Mouse (Mus musculus): ENCODE data around the gene Pank4.

Gene Pank4

GRCm38 (mm10) chr4:154943323-154944039, 20.4 kb upstream of the Pank4 start:
- no peak for DNase-seq (ENCODE audit: low spot score)

- DNase-seq (ENCODE audit: low spot score), result peak; percentile 83
These were observed 19.8 kb upstream of the Pank4 start for GRCm38 (mm10) chr4:154944121-154944590.

- DNase-seq (ENCODE audit: low spot score), result peak; percentile 53
These were observed 17.6 kb upstream of the Pank4 start for GRCm38 (mm10) chr4:154946319-154946718.

GRCm38 (mm10) chr4:154948066-154948939, 15.6 kb upstream of the Pank4 start:
- DNase-seq (ENCODE audit: low spot score), result peak; percentile 46

GRCm38 (mm10) chr4:154948940-154949588, 14.9 kb upstream of the Pank4 start:
- no peak for DNase-seq (ENCODE audit: low spot score)

- DNase-seq (ENCODE audit: low spot score), result no peak
These were observed 14.3 kb upstream of the Pank4 start for GRCm38 (mm10) chr4:154949589-154949982.

- DNase-seq (ENCODE audit: low spot score), result no peak
These were observed 11.3 kb upstream of the Pank4 start for GRCm38 (mm10) chr4:154952461-154953241.

GRCm38 (mm10) chr4:154956604-154957003, 7.3 kb upstream of the Pank4 start:
- DNase-seq (ENCODE audit: low spot score), result no peak

- DNase-seq (ENCODE audit: low spot score), result no peak
These were observed 6.5 kb upstream of the Pank4 start for GRCm38 (mm10) chr4:154957289-154957993.

- peak; percentile 62 for DNase-seq (ENCODE audit: low spot score)
These were observed 5.8 kb upstream of the Pank4 start for GRCm38 (mm10) chr4:154958171-154958570.

GRCm38 (mm10) chr4:154958621-154959020, 5.3 kb upstream of the Pank4 start:
- no peak for DNase-seq (ENCODE audit: low spot score)

GRCm38 (mm10) chr4:154960021-154960689, 3.8 kb upstream of the Pank4 start:
- no peak for DNase-seq (ENCODE audit: low spot score)

GRCm38 (mm10) chr4:154960690-154961225, 3.2 kb upstream of the Pank4 start, which contains the start of gene Hes5:
TSS of gene Hes5 (plus strand) at chr4:154960923.
- peak; percentile 60 for DNase-seq (ENCODE audit: low spot score)

GRCm38 (mm10) chr4:154961226-154961738, 2.6 kb upstream of the Pank4 start:
- no peak for DNase-seq (ENCODE audit: low spot score)

GRCm38 (mm10) chr4:154961911-154962310, 2.0 kb upstream of the Pank4 start:
- no peak for DNase-seq (ENCODE audit: low spot score)

- no peak for DNase-seq (ENCODE audit: low spot score)
These were observed 1.2 kb upstream of the Pank4 start for GRCm38 (mm10) chr4:154962683-154963082.

GRCm38 (mm10) chr4:154963190-154963836, 610 bp upstream of the Pank4 start:
- DNase-seq (ENCODE audit: low spot score), result no peak

- DNase-seq (ENCODE audit: low spot score), result no peak
These were observed 785 bp downstream of the Pank4 start for GRCm38 (mm10) chr4:154964581-154965235.

GRCm38 (mm10) chr4:154965856-154966255, 1.9 kb downstream of the Pank4 start:
- no peak for DNase-seq (ENCODE audit: low spot score)

All from layer of hippocampus, adult 11-12 months (tissue).